Mouse (Mus musculus): ENCODE results near the gene Gm28041. TPM values are rescaled to one million over a fixed set of nuclear protein-coding genes. Genes with fewer than 3 reads are reported as not detected.

Gm28041 gene
- total RNA-seq, 1 experiment from 2014 or later: 2.2 TPM

Other genes with a start within 250 kb of the Gm28041 start
- gene Rsl1, start 202.6 kb downstream of the Gm28041 start, total RNA-seq (2021): 7.9 and 8.5 TPM in 2 replicates
- 2.5 and 2.8 TPM in 2 replicates for gene Zfp455, start 181.2 kb downstream of the Gm28041 start, total RNA-seq (2021)
- 4.0 and 5.8 TPM in 2 replicates for gene Zfp458, start 97.3 kb downstream of the Gm28041 start, total RNA-seq (2021)
- gene Zfp457, start 69.2 kb downstream of the Gm28041 start, total RNA-seq (2021): 3.7 and 5.8 TPM in 2 replicates
- 6.2 and 7.4 TPM in 2 replicates for gene Zfp595, start 43.2 kb downstream of the Gm28041 start, total RNA-seq (2021)
- 1.2 TPM in 1 of 2 replicates, not detected in the other for gene Gm28044, start 15.2 kb downstream of the Gm28041 start, total RNA-seq (2021)
- gene Zfp953, start 15.1 kb downstream of the Gm28041 start, total RNA-seq (2021): 4.1 and 4.9 TPM in 2 replicates
- gene Zfp456, start 77 bp upstream of the Gm28041 start, total RNA-seq (2021): 1.3 and 2.5 TPM in 2 replicates
- gene Zfp429, start 24.1 kb upstream of the Gm28041 start, total RNA-seq (2021): 4.4 and 6.1 TPM in 2 replicates
- 0.62 and 1.8 TPM in 2 replicates for gene Zfp459, start 45.7 kb upstream of the Gm28041 start, total RNA-seq (2021)
- gene Zfp874a, start 75.9 kb upstream of the Gm28041 start, total RNA-seq (2021): 19.0 and 23.5 TPM in 2 replicates
- 15.9 and 18.7 TPM in 2 replicates for gene Zfp874b, start 108.5 kb upstream of the Gm28041 start, total RNA-seq (2021)
- gene Zfp58, start 124.8 kb upstream of the Gm28041 start, total RNA-seq (2021): 7.6 and 8.1 TPM in 2 replicates
- gene Gm26965, start 150.4 kb upstream of the Gm28041 start, total RNA-seq (2021): not detected in 2 replicates
- gene Zfp87, start 150.4 kb upstream of the Gm28041 start, total RNA-seq (2021): 18.0 and 19.8 TPM in 2 replicates
- 8.6 and 8.9 TPM in 2 replicates for gene Zfp748, start 178.1 kb upstream of the Gm28041 start, total RNA-seq (2021)
- 8.3 and 9.5 TPM in 2 replicates for gene Zfp729b, start 234.0 kb upstream of the Gm28041 start, total RNA-seq (2021)

All from adrenal gland, postnatal 25 days (tissue).